Mouse (Mus musculus): ENCODE data around the gene Sptbn4.

Sptbn4 gene

GRCm38 (mm10) chr7:27381009-27381408, 66.5 kb downstream of the Sptbn4 start:
- DNase-seq = no peak

DNA sequence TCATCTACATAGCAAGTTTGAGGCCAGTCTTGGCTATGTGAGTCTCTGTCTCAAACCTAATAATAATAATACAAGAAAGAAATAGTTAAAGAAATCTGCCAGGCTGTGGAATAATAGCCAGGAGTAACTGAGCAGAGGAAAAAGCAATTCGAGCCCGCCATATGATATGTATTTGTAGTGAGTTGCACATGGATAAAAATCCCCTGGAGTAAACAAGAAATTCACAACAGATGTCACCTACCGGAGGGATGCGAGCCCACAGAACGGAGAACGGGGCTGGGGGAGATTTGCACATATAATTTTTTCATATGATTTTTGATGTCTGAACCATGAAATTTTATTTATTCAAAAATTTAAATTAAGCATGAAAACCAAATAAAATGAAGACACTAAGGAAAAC, 67.7 kb downstream of the Sptbn4 start:
- no peak for DNase-seq

DNA sequence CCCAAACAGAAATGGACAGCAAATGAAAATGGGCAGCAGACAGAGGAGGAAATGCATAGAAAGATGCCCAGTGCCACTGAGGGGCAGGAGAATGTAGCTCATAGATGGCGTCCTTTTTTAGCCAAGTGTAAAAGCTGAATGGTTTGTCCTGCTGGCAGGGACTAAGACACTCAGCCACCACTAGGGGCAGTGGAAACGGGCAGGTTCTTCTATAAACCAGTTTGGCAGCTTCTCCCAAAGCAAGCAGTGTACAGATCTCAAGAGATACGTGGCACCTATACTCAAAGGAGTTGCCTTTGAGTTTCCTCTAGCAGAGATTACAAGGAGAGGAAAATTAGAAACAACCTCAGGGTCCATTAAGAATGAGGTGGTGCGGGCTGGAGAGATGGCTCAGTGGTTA, 69.1 kb downstream of the Sptbn4 start:
- DNase-seq = peak; percentile 57 to 79

DNA sequence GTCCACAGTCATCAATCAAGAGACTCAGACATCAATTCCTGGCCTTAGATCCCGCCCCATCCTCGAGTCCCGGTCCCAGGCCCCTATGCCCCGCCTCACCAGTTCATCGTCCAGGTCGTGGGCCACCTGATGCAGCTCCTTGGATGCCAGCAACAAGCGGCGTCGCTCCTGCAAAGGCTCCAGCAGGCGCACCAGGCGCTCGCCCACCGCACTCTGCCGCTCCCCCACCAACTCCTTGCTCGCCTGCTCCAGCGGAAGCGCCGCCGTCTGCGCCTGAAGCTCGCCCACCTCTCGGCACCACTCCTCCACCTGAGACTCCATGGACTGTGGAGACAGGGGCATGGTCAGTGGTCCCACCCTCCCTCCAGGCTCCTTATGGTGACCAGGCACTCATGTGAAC, 72.2 kb downstream of the Sptbn4 start:
- DNase-seq = no peak

GRCm38 (mm10) chr7:27371715-27372462, 75.6 kb downstream of the Sptbn4 start:
- DNase-seq = no peak

- DNase-seq = no peak
These were observed 78.4 kb downstream of the Sptbn4 start for GRCm38 (mm10) chr7:27369111-27369510.

DNA sequence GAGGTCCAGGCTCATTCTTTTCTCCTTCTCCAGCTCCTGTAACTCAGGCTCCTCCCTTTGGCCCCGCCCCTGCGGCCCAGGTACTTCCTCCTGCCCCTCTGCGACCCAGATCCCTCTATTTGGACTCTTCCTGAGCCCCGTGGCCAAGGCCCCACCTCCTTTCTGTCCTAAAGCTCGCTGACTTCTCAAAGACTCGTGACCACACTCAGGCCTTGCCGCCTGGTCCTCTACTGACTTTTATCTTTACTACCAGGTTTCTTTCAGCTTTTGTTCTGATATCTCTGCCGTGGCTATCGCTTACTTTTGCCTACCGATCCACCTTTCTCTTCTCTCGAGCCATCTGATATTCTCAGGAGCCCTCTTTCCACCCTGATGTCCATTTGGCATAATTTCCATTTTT, 79.5 kb downstream of the Sptbn4 start:
- no peak for DNase-seq

- DNase-seq = peak in 1 of 2 experiments; percentile 60
These were observed 81.2 kb downstream of the Sptbn4 start for GRCm38 (mm10) chr7:27366082-27366844.

GRCm38 (mm10) chr7:27364379-27364778, 83.1 kb downstream of the Sptbn4 start:
- DNase-seq = peak; percentile 35 to 50

DNA sequence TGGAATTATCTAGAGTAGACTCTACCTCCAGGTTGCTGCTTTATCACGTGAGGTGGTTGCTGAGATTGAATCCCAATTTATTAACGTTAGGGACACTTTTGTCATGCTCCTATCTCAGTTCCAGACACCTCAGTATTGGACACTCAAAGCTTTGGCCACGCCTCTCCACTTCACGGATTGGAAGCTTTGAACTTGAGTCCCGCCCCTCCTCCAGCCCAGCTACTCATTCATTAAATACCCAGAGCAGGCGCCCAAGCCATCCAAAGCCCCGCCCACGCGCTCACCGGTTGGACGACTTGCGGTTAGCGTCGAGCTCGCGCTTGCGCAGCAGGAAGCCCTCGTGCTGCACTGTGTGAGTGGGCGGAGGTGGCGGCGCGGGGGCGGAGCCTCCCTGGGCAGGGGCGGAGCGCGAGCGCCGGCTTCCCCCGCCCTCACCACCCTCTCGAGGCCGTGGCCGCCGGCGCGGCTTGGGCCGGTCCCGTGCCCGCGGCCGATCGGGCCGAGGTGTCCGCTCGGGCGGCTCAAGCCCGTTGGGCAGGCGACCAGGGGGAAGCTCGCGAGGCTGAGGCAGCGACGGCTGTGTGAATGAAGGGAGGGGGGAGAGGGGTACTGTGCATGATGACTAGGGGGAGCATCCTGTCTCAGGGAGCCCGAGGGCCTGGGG, 86.1 kb downstream of the Sptbn4 start:
- peak; percentile 97 to 99 for DNase-seq

GRCm38 (mm10) chr7:27360749-27361148, 86.7 kb downstream of the Sptbn4 start:
- no peak for DNase-seq

GRCm38 (mm10) chr7:27359706-27360358, 87.7 kb downstream of the Sptbn4 start:
- no peak for DNase-seq

- no peak for DNase-seq
These were observed 88.3 kb downstream of the Sptbn4 start for GRCm38 (mm10) chr7:27359162-27359561.

GRCm38 (mm10) chr7:27357595-27357978, 89.9 kb downstream of the Sptbn4 start:
- DNase-seq = no peak

DNA sequence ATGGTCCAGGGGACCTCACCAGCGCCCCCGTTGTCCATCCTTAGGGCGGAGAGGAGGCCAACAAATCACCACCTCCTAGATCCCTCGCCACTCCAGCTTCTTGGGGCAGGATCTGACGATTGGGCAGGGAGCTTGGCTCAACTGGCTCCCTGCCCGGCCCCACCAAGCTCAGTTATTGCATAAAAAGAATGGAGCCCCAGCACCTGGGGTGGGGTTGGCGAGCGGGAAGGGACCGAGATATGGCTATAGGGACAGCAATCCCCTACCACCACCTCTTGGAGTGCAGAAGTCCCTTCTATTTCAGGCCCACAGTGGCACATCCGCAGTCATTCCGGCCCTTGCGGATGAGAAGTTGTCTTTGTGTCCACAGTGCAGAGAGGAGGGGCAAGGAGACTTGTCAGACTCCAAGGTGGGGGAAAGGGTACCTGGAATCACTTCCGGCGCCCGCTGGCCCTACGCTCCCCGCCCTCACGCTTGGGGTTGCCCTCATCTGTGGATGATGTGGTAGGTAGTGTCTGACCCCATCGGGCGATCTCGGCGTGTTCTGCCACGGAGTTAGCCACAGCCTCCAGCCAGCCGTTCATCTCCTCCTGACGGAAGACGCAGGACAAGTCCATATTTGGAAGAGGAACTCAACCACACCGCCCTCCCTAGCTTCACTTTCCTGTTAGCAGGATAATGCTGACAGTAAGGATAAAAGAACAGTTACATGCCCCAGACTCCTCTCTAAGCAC, 90.5 kb downstream of the Sptbn4 start, which contains the start of gene Gm20479:
Gene Gm20479, minus strand, starts transcription at position 559 of the 734 bp plus-strand sequence.
- no peak for DNase-seq

- peak; percentile 44 to 64 for DNase-seq
These were observed 91.2 kb downstream of the Sptbn4 start for GRCm38 (mm10) chr7:27356248-27356647.

GRCm38 (mm10) chr7:27355745-27356240, 91.7 kb downstream of the Sptbn4 start, which contains the start of gene Shkbp1:
Gene Shkbp1 (minus strand): TSS chr7:27356019.
- DNase-seq = peak; percentile 85 to 90

GRCm38 (mm10) chr7:27355261-27355660, 92.2 kb downstream of the Sptbn4 start:
- DNase-seq = no peak

DNA sequence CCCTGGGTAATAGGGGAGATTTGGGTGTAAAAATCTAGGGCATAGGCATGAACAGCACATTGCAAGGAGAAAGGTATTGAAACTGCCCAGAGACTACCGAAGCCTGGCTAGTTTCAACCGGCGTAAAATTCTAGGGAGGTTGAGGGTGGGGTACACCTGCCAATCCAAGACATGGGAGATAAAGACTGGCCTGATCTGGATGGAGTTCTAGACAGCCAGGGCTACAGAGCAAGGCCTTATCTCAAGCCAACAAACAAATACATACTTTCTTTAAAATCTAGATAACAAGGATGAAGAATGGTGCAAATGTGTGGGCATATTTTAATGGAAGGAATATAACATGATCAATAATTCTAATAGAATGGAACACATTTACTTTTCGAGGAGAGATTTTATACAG, 92.7 kb downstream of the Sptbn4 start:
- DNase-seq = no peak

DNA sequence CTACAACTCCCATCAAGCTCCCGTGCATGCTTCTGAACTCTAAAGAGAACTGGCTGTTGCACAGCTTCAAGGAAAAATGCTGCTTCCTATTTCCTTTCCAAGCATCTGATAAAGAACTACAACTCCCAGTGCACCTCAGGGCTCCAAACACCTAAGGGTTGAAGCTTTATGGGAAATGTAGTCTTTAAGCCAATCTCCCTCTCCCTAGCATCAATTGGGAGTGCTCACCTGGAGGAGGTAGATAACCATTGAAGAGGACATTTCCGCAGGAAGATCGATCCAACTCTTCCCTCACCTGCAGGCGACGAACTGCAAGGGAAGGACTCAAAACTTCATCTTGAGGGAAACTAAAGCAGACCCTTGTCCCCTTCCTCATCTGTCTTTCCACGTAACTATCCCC, 93.3 kb downstream of the Sptbn4 start:
- DNase-seq = no peak

DNA sequence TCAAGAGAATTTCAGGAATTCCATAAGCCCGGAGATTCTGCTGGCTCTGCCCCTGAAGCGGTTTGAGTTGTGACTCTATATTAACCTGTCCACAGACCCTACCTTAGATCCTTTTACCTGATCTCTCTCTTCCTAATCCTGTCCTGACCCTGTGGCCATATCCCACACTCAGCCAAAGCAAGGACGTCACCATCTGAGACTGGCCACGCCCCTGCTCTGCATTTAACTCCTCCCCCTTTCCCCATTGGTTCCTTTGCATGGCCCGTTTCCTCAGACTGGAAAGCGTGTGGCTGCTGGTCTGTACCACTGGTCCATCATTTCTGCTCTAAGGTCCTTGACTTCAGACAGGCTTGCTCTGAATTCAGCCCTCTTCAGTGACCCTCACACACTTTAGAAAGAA, 102.0 kb downstream of the Sptbn4 start:
- DNase-seq = no peak

GRCm38 (mm10) chr7:27342595-27342994, 104.9 kb downstream of the Sptbn4 start:
- DNase-seq = peak in 1 of 2 experiments; percentile 4

Measured in cerebellum, postnatal 25 days (tissue).